Mouse (Mus musculus): ENCODE results near the gene Nrg3.
A peak's percentile ranks its signal among the peaks of the same experiment; 100 is the strongest.

Nrg3 gene

DNA sequence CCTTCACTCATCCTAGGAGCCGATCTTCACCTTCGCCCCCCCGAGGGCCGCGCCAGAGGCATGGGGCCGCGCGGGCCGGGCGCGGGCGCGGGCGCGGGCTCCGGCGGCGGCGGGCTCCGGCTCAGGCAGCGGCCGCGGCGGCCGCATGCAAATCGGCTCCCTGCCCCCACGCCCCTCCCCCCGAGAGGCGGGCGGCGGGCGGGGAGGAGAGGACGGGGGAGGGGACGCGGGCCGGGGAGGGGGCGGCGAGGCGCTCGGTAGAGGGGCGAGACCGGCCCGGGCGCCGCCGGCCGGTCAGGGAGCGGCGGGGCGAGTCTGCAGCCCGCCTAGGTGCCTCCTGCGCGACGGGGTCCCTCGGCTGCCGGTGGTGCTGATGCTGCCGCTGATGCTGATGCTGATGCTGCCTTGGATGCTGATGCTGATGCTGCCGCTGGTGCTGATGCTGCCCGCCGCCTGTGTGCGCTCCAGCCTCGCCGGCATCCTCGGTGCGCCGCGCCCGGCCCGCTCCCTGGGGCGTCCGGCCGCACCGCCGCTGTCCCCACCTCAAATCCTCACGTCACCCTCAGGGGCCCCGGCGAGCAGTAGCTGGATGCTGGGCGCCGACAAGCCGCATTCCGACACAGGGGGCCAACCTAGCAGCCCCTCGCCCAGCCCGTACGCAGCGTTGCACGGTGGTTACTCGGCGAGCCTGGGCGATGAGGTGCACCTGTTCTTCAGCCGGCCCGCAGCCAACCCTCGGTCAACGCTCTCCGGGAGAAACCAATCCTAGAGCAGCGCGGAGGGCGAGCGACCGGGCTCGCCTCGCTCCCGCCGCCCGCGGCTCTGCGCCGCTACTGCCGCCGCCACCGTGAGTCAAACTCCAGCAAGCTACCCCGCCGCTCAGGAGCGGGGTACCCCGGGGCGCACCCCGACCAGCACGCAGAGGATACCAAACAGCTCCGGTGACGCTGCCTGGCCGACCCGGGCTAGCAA lies at the start of gene Nrg3:
Nrg3 (minus strand) TSS at position 299 of the 972 bp plus-strand sequence.
- DNase-seq = peak; percentile 68

- DNase-seq = peak; percentile 35
Observed at GRCm38 (mm10) chr14:39508956-39509355, 36.1 kb upstream of the Nrg3 start.

- peak; percentile 68 for DNase-seq
Observed at GRCm38 (mm10) chr14:39473771-39474211, 903 bp upstream of the Nrg3 start.

DNA sequence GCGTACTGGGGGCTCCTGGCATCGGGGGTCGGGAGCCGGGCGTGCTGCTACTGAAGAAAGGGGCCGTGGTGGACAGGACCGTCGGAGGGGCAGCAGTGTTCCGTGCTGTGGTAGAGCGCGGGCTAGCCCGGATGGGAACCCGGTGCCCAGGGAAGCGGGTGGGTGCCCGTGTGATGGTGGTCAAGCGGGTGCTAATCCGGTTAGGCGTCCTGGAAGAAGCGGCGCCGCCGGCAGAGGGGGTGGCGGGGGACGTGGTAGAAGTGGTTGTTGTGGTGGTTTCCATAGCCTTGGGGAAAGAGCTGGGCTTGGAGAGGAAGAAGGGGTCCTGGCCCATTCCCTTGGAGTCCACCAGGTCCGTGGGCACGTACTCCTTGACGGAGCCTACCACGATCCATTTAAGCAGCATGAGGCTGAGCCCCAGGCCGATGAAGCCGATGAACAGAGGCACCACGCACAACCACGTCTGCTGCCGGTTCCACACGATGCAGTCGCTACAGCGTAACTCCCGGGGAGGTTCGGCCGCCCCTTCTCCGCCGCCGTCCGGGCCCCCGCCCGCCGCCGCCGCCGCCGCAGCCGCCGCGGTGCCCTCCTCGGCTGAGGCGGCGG lies 639 bp downstream of the Nrg3 start:
- peak; percentile 36 for DNase-seq

DNA sequence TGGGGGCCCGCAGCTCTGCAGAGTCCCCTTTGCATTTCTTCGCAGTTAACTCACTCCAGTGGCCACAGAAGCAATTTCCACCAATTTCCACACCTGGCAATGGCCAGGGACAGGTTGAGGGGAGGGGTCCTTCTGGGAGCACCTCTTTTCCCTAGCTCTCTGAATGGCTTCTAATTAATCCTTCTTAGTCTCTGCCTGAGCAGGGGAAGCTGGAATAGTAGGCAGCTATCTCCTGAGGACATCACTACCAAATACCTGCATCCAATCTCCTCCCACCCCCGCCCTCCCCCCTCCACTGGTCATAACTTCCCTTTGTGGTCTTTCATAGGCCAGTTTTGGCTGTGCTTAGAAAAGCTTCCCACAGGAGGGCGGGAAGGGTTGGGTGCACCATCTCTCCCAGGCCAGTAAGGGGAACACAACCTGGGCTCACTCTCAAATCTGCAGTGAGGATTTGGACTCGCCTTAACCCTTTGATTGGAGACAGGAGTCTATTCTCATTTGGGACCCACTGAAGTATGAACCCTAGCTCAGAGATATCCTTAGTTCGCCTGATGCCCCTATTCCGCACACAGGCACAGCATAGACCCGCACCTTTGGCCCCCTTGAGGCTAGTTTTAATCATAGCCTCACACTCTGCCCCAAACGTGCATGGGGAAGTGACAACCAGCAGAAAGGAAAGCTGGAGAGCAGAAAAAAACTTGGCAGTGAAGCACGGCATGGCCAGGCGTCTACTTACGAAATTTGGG lies 1.5 kb downstream of the Nrg3 start:
- DNase-seq = no peak

DNA sequence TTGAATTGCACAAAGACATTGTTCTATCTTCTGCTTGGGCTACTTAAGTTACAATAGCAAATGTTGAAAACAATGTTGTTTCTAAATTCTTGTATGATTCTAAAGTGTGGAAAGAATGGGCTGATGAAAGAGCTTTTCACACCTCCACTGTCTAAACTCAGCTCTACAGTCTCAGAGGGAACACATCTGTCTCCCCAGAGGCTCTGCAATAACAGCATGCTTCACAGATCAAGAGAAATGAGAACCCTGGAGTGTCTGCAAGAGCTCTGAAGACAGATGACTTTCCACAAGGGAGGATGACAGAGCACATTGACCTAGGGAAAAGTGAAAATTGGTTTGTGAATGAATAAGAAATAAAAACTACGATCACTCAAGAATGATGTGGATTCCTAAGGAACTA lies 27.4 kb downstream of the Nrg3 start:
- peak; percentile 17 for DNase-seq

- no peak for DNase-seq
Observed at GRCm38 (mm10) chr14:39428503-39428902, 44.4 kb downstream of the Nrg3 start.

DNA sequence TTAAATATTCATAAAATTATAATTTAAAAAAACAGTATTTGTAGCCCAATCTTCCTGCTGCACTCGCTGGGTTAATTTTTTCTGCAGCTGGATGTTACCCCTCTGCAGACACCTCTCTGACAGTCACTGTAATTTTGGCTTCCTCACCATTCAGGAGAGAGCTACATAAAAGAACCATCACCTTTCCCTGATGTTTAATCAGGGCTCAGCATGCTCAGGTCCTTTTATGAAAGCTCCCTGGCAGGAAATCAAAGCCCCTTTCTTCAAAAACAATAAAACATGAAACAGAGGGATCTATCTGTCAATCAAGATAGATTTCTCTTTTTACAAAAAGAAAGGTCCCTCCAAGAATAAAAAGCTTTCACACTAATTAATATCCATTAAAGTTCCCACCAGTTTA lies 51.0 kb downstream of the Nrg3 start:
- no peak for DNase-seq

- no peak for DNase-seq
Observed at GRCm38 (mm10) chr14:39413270-39413669, 59.6 kb downstream of the Nrg3 start.

DNA sequence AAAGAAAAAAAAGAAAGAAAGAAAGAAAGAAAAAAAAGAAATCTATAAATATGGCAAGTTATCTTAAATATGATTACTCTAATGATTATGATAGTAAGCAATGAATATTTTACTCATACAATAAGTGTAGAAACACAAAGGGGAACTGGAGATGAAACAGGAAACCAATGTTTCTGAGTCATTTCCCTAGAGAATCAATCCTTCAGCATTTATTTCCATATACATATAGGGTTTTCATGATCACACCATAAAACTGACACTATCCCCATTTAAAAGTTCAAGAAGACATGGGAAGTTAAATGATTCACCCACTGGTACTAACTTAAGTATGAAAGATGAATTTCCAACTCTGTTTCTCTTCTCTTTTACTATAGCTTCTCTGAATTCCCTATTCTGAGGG lies 86.0 kb downstream of the Nrg3 start:
- DNase-seq = no peak

GRCm38 (mm10) chr14:39381321-39381720 lies 91.6 kb downstream of the Nrg3 start:
- no peak for DNase-seq

DNA sequence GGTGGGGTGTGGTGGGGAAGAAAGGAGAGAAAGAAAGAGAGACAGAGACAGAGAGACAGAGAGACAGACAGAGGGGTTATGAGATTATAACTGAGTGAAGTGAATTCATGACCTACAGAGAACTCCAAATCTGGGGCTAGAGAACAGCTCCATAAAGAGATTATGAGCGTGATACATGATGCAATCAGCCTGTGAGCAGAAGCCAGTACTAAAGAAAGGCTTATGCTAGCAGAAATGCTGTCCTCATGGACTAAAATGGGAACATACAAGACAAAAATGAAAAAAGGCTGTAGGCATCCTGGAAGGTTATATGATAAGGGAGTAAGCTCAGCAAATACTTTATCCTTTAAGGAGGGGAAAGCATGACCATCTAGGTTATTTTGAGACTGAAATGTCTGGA lies 99.7 kb downstream of the Nrg3 start:
- DNase-seq = no peak

- DNase-seq = peak; percentile 32
Observed at GRCm38 (mm10) chr14:39356251-39356650, 116.6 kb downstream of the Nrg3 start.

GRCm38 (mm10) chr14:39351979-39352737 lies 120.7 kb downstream of the Nrg3 start:
- DNase-seq = no peak

DNA sequence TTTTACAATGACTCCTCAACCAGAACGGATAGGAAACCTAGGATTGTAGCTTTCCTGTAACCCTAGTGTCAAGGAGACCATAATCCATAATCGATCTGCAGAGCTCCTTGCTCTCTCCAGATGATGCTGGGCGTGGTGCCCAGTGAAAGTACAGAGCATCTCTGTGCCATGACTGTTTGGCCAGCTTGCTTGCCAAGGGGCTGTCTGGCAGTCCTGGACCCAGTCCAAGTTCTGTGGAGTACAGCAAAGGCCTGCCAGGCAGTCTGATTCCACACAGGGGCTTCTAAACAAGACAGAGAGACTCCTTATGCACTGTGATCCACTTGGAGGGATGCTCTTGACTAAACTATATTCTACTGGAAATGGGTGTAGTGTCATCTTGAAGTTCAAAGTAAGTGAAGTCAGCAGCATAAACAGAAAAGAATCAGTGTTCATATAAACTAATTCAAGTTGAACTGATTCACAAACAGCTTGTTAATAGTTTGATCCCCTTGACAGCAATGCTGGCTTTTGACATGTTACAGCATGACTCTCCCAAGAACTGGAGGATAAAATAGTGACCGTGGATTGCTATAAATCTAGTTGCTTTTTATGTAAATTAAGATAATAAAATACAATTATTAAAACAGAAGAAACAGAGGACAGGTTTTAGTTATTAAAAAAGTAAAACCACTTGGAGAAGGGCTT lies 155.3 kb downstream of the Nrg3 start:
- DNase-seq = peak; percentile 39

GRCm38 (mm10) chr14:39314111-39314510 lies 158.8 kb downstream of the Nrg3 start:
- no peak for DNase-seq

DNA sequence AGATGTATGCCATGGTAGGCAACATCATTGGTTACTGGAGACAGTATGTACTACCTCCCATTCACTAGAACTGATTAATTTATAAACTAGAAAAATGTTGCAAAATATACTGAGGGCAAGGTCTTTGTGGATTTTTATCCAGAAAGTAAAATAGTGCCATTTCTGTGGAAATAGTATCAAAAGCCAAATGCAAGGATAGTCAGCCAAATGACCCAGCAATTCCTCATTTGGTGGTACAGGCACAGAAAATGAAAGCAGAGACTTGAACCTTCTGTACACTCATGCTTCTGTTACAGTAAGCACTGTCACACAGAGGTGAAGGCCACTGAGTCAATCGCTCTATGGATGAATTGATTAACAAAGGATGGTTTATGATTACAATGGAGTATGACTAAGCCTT lies 207.8 kb downstream of the Nrg3 start:
- DNase-seq = no peak

DNA sequence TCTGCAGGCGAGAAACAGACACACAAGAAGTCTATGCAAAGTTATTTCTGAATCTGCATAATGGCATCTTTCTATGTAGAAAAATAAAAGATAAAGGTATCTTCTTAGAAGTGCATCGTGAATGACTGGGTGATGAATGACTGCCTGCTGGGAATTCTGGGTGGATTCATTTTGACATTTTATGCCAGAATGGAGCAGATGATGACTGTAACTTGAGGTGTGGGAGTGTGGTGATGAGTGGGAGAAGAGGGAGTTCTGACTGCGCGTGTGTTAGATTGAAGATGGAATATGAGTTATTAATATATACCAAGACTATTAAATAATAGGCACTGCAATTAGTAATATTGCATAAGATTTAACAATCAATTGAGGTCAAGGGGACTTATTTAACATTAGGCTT lies 208.5 kb downstream of the Nrg3 start:
- DNase-seq = peak; percentile 29

- peak; percentile 37 for DNase-seq
Observed at GRCm38 (mm10) chr14:39261016-39261415, 211.9 kb downstream of the Nrg3 start.

DNA sequence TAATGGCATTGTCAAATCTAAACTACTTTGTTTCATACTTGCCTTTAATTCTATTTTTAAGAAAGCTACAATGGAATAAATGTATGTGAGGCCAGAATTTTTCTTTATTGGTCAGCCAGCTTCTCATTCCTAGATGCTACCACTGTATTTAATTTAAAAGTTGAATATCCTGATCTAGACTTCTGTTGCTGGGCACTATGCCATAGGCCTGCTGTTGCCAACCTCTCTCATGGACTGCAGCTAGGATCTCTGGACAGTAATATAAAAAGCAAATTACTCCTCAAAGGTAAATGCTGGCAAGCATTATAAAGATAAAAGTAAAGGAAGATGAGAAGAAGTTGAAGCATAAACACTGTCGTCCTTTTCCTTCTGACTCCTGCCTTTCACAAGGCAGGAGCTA lies 217.5 kb downstream of the Nrg3 start:
- DNase-seq = no peak

- no peak for DNase-seq
Observed at GRCm38 (mm10) chr14:39240267-39240666, 232.6 kb downstream of the Nrg3 start.

- no peak for DNase-seq
Observed at GRCm38 (mm10) chr14:39211472-39211871, 261.4 kb downstream of the Nrg3 start.

Measured in right cerebral cortex, adult 18-20 months (tissue).